Mouse (Mus musculus) MEL (cell line): Measurements from ENCODE around the gene Uvssa. TPM values are rescaled to one million over a fixed set of nuclear protein-coding genes. Genes with fewer than 3 reads are reported as not detected.

Source experiments
- DNase-seq: peaks from one replicate; pipeline ENCODE4 v3.0.0; 2011; ENCODE audit warnings: low read depth, low spot score
- H3K27ac ChIP-seq: 2 replicates; pipeline ENCODE4 v1.5.1; 2012; ENCODE audit warnings: low read depth, mild to moderate bottlenecking, control low read depth, low read length, moderate library complexity; ENCODE audit not compliant: control insufficient read depth
- H3K27me3 ChIP-seq, 2 experiments: fragments of 150-350 bp in 1 of 2; sonication (generic) in 1 of 2; 2 replicates each; pipeline ENCODE4 v1.6.1; 2012; ENCODE audit warnings: low read length in 2 of 2, mild to moderate bottlenecking in 2 of 2, improper control_type of control experiment in 1 of 2, moderate library complexity in 1 of 2; ENCODE audit not compliant: insufficient read depth in 2 of 2, control insufficient read depth in 1 of 2
- H3K36me3 ChIP-seq, 2 experiments: 2 replicates each; pipeline ENCODE4 v1.6.1; 2012 to 2014; ENCODE audit warnings: low read length in 2 of 2, improper control_type of control experiment in 1 of 2, inconsistent platforms in 1 of 2, mild to moderate bottlenecking in 1 of 2; ENCODE audit not compliant: insufficient read depth in 2 of 2, control insufficient read depth in 1 of 2
- H3K4me1 ChIP-seq, 2 experiments: fragments of 150-350 bp in 1 of 2; sonication (generic) in 1 of 2; 2 replicates each; pipeline ENCODE4 v1.6.1; 2012; ENCODE audit warnings: low read length in 2 of 2, improper control_type of control experiment in 1 of 2, mild to moderate bottlenecking in 1 of 2; ENCODE audit not compliant: insufficient read depth in 2 of 2, control insufficient read depth in 1 of 2
- H3K4me3 ChIP-seq, 2 experiments: fragments of 150-350 bp in 1 of 2; sonication (generic) in 1 of 2; 2 replicates each; pipeline ENCODE4 v1.5.1; 2012; ENCODE audit warnings: low read depth in 2 of 2, low read length in 2 of 2, mild to moderate bottlenecking in 2 of 2, moderate library complexity in 2 of 2, control low read depth in 1 of 2, improper control_type of control experiment in 1 of 2; ENCODE audit not compliant: control insufficient read depth in 1 of 2, insufficient read depth in 1 of 2
- H3K79me2 ChIP-seq: 2 replicates; pipeline ENCODE4 v1.6.1; 2012; ENCODE audit warnings: mild to moderate bottlenecking, low read length, moderate library complexity; ENCODE audit not compliant: control insufficient read depth, poor library complexity, insufficient read depth
- H3K9ac ChIP-seq: 2 replicates; pipeline ENCODE4 v1.6.1; 2012; ENCODE audit warnings: low read depth, mild to moderate bottlenecking, control low read depth, low read length, moderate library complexity; ENCODE audit not compliant: control insufficient read depth, poor library complexity, severe bottlenecking
- H3K9me3 ChIP-seq: fragments of 150-350 bp; sonication (generic); replicated peaks from 2 replicates; pipeline ENCODE4 v1.6.1; 2012; ENCODE audit warnings: mild to moderate bottlenecking, low read length, improper control_type of control experiment, moderate library complexity; ENCODE audit not compliant: insufficient read depth
- CHD2 ChIP-seq: IDR thresholded peaks from 2 replicates; pipeline ENCODE4 v1.6.1; 2011; ENCODE audit warnings: low read length, improper control_type of control experiment
- CTCF ChIP-seq, 3 experiments: IDR thresholded peaks in 2 of 3; conservative IDR thresholded peaks in 1 of 3; 2 replicates each; pipeline ENCODE4 v1.5.1; 2011 to 2012; ENCODE audit warnings: low read length in 3 of 3, low read depth in 2 of 3, mild to moderate bottlenecking in 2 of 3, improper control_type of control experiment in 1 of 3, inconsistent platforms in 1 of 3, mixed read lengths in 1 of 3, moderate library complexity in 1 of 3; ENCODE audit not compliant: control insufficient read depth in 1 of 3, insufficient read depth in 1 of 3, poor library complexity in 1 of 3, severe bottlenecking in 1 of 3
- E2F4 ChIP-seq: IDR thresholded peaks from 2 replicates; pipeline ENCODE4 v1.6.1; 2011; ENCODE audit warnings: low read depth, low read length, improper control_type of control experiment, borderline replicate concordance
- ELF1 ChIP-seq: IDR thresholded peaks from 2 replicates; pipeline ENCODE4 v1.6.1; 2014; ENCODE audit warnings: low read depth, mild to moderate bottlenecking, inconsistent platforms, low read length, improper control_type of control experiment, moderate library complexity
- EP300 ChIP-seq, 2 experiments: IDR thresholded peaks; 2 replicates each; pipeline ENCODE4 v1.6.1; 2011; ENCODE audit warnings: improper control_type of control experiment in 2 of 2, low read length in 2 of 2, low read depth in 1 of 2, mild to moderate bottlenecking in 1 of 2
- GABPA ChIP-seq: IDR thresholded peaks from 2 replicates; pipeline ENCODE4 v1.6.1; 2012; ENCODE audit warnings: low read depth, mild to moderate bottlenecking, inconsistent platforms, low read length, improper control_type of control experiment, moderate library complexity
- GATA1 ChIP-seq: IDR thresholded peaks from 2 replicates; pipeline ENCODE4 v1.6.1; 2011; ENCODE audit warnings: low read depth, low read length, improper control_type of control experiment
- HCFC1 ChIP-seq: IDR thresholded peaks from 2 replicates; pipeline ENCODE4 v1.6.1; 2012; ENCODE audit warnings: low read depth, mild to moderate bottlenecking, inconsistent platforms, low read length, improper control_type of control experiment, moderate library complexity
- JUND ChIP-seq: IDR thresholded peaks from 2 replicates; pipeline ENCODE4 v1.6.1; 2011; ENCODE audit warnings: low read depth, mild to moderate bottlenecking, improper control_type of control experiment, low read length
- KAT2A ChIP-seq: conservative IDR thresholded peaks from 2 replicates; pipeline ENCODE4 v1.6.1; 2012; ENCODE audit warnings: low read depth, low read length, improper control_type of control experiment, inconsistent platforms
- MAFK ChIP-seq: IDR thresholded peaks from 2 replicates; pipeline ENCODE4 v1.6.1; 2011; ENCODE audit warnings: low read depth, mild to moderate bottlenecking, low read length, improper control_type of control experiment, borderline replicate concordance
- MAX ChIP-seq: IDR thresholded peaks from 2 replicates; pipeline ENCODE4 v1.6.1; 2011; ENCODE audit warnings: low read length, improper control_type of control experiment
- MEF2A ChIP-seq: IDR thresholded peaks from 2 replicates; pipeline ENCODE4 v1.6.1; 2014; ENCODE audit warnings: low read depth, mild to moderate bottlenecking, inconsistent platforms, low read length, improper control_type of control experiment; ENCODE audit not compliant: poor library complexity, insufficient replicate concordance, severe bottlenecking; ENCODE audit errors: extremely low read depth
- MXI1 ChIP-seq: IDR thresholded peaks from 2 replicates; pipeline ENCODE4 v1.6.1; 2011; ENCODE audit warnings: mild to moderate bottlenecking, low read depth, low read length, improper control_type of control experiment
- MYC ChIP-seq: IDR thresholded peaks from 2 replicates; pipeline ENCODE4 v1.6.1; 2011; ENCODE audit warnings: low read depth, mild to moderate bottlenecking, low read length, improper control_type of control experiment, moderate library complexity
- NELFE ChIP-seq: IDR thresholded peaks from 2 replicates; pipeline ENCODE4 v1.6.1; 2011; ENCODE audit warnings: low read depth, low read length, improper control_type of control experiment
- NRF1 ChIP-seq: IDR thresholded peaks from 2 replicates; pipeline ENCODE4 v1.6.1; 2014; ENCODE audit warnings: low read depth, mild to moderate bottlenecking, inconsistent platforms, low read length, improper control_type of control experiment, moderate library complexity; ENCODE audit not compliant: poor library complexity, insufficient read depth, severe bottlenecking
- POLR2A ChIP-seq, 2 experiments: IDR thresholded peaks; 2 replicates each; pipeline ENCODE4 v1.6.1; 2011 to 2012; ENCODE audit warnings: low read length in 2 of 2, mild to moderate bottlenecking in 2 of 2, control low read depth in 1 of 2, improper control_type of control experiment in 1 of 2, low read depth in 1 of 2, moderate library complexity in 1 of 2; ENCODE audit not compliant: control insufficient read depth in 1 of 2, insufficient read depth in 1 of 2, poor library complexity in 1 of 2
- POLR2AphosphoS2 ChIP-seq: IDR thresholded peaks from 2 replicates; pipeline ENCODE4 v1.6.1; 2011; ENCODE audit warnings: low read length, improper control_type of control experiment
- POLR2AphosphoS5 ChIP-seq: IDR thresholded peaks from 2 replicates; pipeline ENCODE4 v1.6.1; 2012; ENCODE audit warnings: low read depth, borderline replicate concordance, mild to moderate bottlenecking, inconsistent platforms, low read length, moderate library complexity, mixed read lengths
- RAD21 ChIP-seq: IDR thresholded peaks from 2 replicates; pipeline ENCODE4 v1.6.1; 2011; ENCODE audit warnings: mild to moderate bottlenecking, low read depth, low read length, improper control_type of control experiment
- SIN3A ChIP-seq: IDR thresholded peaks from 2 replicates; pipeline ENCODE4 v1.6.1; 2012; ENCODE audit warnings: low read length, improper control_type of control experiment, inconsistent platforms
- TBP ChIP-seq: IDR thresholded peaks from 2 replicates; pipeline ENCODE4 v1.8.0; 2011; ENCODE audit warnings: low read depth, low read length, improper control_type of control experiment
- TCF12 ChIP-seq: IDR thresholded peaks from 2 replicates; pipeline ENCODE4 v1.6.1; 2014; ENCODE audit warnings: low read depth, mild to moderate bottlenecking, inconsistent platforms, low read length, improper control_type of control experiment, moderate library complexity
- USF1 ChIP-seq: IDR thresholded peaks from 2 replicates; pipeline ENCODE4 v1.6.1; 2014; ENCODE audit warnings: low read depth, mild to moderate bottlenecking, inconsistent platforms, low read length, improper control_type of control experiment, moderate library complexity
- ZKSCAN1 ChIP-seq: IDR thresholded peaks from 2 replicates; pipeline ENCODE4 v1.6.1; 2012; ENCODE audit warnings: low read depth, mild to moderate bottlenecking, inconsistent platforms, low read length, improper control_type of control experiment, moderate library complexity
- ZNF384 ChIP-seq: IDR thresholded peaks from 2 replicates; pipeline ENCODE4 v1.6.1; 2012; ENCODE audit warnings: low read depth, mild to moderate bottlenecking, inconsistent platforms, low read length, improper control_type of control experiment
- polyA plus RNA-seq, 2 experiments: library from polyadenylated mRNA; stranded (reverse) in 1 of 2; unstranded in 1 of 2; fragments of >175 nt in 1 of 2; fragments of >200 nt in 1 of 2; gene quantifications; 2 replicates each; pipeline versions ENCODE4 v1.2.1 to v1.2.4; 2012; ENCODE audit warnings: low replicate concordance in 2 of 2, low read depth in 1 of 2; ENCODE audit not compliant: insufficient read length in 2 of 2, insufficient read depth in 1 of 2, missing spikeins in 1 of 2
- total RNA-seq: library from RNA; depleted of rRNA; stranded (reverse); fragments of 300-350 nt; gene quantifications from 2 replicates; pipeline ENCODE4 v1.2.3, GENCODE M21; 2012

Uvssa gene
- total and polyA plus RNA-seq, 3 experiments, result 6.3 to 10.6 TPM; not detected in 1

DNA sequence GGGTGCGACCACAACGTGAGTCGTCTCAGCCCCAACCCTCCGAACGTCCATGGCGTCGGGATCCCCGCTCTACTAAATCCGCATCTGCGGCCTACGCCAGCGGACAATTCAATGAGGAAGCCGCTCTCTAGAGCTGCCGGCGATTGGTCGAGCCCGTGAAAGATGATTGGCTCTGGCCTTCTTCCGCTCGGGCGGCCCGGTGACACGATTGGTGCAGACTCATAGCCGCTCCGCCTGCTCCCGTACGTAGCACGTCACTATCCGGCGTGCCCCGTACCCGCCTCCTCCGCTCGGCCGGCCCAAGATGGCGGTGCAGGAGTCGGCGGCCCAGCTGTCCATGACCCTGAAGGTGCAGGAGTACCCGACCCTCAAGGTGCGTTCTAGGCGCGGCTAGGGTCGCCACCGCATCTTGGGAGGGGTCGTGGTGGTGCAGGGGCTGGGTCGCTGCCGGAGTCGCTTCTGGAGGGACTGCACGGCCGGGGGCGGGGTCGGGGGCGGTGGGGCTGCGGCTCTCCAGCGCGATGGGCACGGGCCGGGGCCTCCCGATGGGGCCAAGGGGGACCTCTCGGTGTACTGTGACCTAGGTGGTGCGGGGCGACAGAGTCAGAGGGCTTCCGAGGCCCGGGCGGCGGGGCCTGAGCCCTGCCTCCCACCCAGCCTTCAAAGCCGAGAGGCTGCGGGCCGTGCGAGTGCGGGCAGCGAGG, 42.9 kb upstream of the Uvssa start, which contains the start of gene Maea (continued):
- TF ChIP-seq ZKSCAN1, result no peak
- no peak for TF ChIP-seq GABPA
- no peak for TF ChIP-seq CTCF (IDR thresholded peaks at IDR 0.05 in 2 of 3, conservative IDR thresholded peaks at IDR 0.05 in 1 of 3; ENCODE audit: control insufficient read depth in 1 of 3, insufficient read depth in 1 of 3, low read depth in 2 of 3, low read length in 3 of 3, poor library complexity in 1 of 3, severe bottlenecking in 1 of 3)
- peak; percentile 74; the same call in 1 of the 2 replicates for TF ChIP-seq MAX
- peak; percentile 52; the same call in 1 of the 2 replicates for TF ChIP-seq USF1
- no peak for TF ChIP-seq MAFK
- no peak for TF ChIP-seq E2F4
- peak; percentile 93 for TF ChIP-seq TBP
- peak; percentile 98 to 99 for TF ChIP-seq POLR2A (IDR thresholded peaks at IDR 0.05; ENCODE audit: control insufficient read depth in 1 of 2, insufficient read depth in 1 of 2, low read depth in 1 of 2, low read length in 2 of 2, poor library complexity in 1 of 2)
- peak; percentile 87 for TF ChIP-seq HCFC1
- peak; percentile 86 for TF ChIP-seq CHD2
- no peak for TF ChIP-seq RAD21
- peak; percentile 75 for TF ChIP-seq KAT2A
- peak; percentile 71; the same call in 1 of the 2 replicates for TF ChIP-seq MXI1
- TF ChIP-seq TCF12, result peak; percentile 79
- peak; percentile 85 for TF ChIP-seq SIN3A

DNA sequence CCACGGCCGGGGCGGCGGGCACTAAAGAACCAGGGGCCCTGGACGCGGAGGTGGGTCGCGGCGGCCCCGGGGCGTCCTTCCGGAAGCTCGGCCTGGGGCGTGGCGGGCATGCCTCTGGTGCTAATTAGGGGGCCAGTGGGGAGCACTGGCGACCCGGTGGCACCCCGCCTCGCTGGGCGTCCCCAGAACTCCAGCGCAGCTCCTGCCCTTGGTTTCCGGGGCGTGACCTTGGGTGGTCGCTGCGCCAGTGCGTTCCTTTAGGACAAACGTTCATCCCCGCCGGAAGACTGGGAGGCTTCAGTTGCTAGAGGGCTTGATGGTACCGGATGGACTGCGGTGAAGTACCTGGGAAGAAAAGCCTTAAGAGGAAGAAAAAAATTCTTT, 42.4 kb upstream of the Uvssa start:
- H3K9ac ChIP-seq, result peak overlapping the region; percentile 94
- peaks cover 0 to 18% of the 10 kb centered on the region in 2 experiments; a peak in 2 of 4 replicates for H3K4me1 ChIP-seq
- peak overlapping the region; percentile 79 to 93 for H3K4me3 ChIP-seq
- no peak for TF ChIP-seq MYC
- TF ChIP-seq POLR2AphosphoS5, result no peak
- no peak for TF ChIP-seq MAFK
- TF ChIP-seq POLR2AphosphoS2, result no peak
- TF ChIP-seq MAX, result no peak
- no peak for TF ChIP-seq ZNF384
- TF ChIP-seq TBP, result no peak
- TF ChIP-seq JUND, result no peak
- TF ChIP-seq EP300 (IDR thresholded peaks at IDR 0.05; ENCODE audit: low read depth in 1 of 2, low read length in 2 of 2), result 0 out of 4 replicates have a peak, but pooled peaks of 1 of the 2 experiments have one; percentile 28
- TF ChIP-seq SIN3A, result peak; percentile 18; the same call in 1 of the 2 replicates
- no peak for TF ChIP-seq ELF1
- TF ChIP-seq GATA1, result no peak
- no peak for TF ChIP-seq GABPA
- no peak for TF ChIP-seq RAD21
- no peak for TF ChIP-seq NELFE
- peak; percentile 50; the same call in 1 of the 2 replicates for TF ChIP-seq HCFC1
- no peak for TF ChIP-seq USF1
- no peak for TF ChIP-seq MEF2A
- peak; percentile 27; the same call in 1 of the 2 replicates for TF ChIP-seq NRF1
- no peak; the same call in 1 of the 2 replicates for TF ChIP-seq MXI1
- TF ChIP-seq CTCF (IDR thresholded peaks at IDR 0.05 in 2 of 3, conservative IDR thresholded peaks at IDR 0.05 in 1 of 3; ENCODE audit: control insufficient read depth in 1 of 3, insufficient read depth in 1 of 3, low read depth in 2 of 3, low read length in 3 of 3, poor library complexity in 1 of 3, severe bottlenecking in 1 of 3), result no peak
- no peaks in the 10 kb centered on the region for H3K27me3 ChIP-seq
- H3K36me3 ChIP-seq, result peaks cover 3 to 16% of the 10 kb centered on the region in 2 experiments
- peaks cover 55% of the 10 kb centered on the region for H3K79me2 ChIP-seq
- DNase-seq, result peak; percentile 78
- H3K27ac ChIP-seq, result peak overlapping the region; percentile 58
- no peaks in the 10 kb centered on the region for H3K9me3 ChIP-seq
